Mouse (Mus musculus): Measurements from ENCODE around the gene Ddrgk1.
A peak's percentile ranks its signal among the peaks of the same experiment; 100 is the strongest.
"Not testable (repeated sequence)": the region's sequence is repeated elsewhere in the genome, so short reads cannot be mapped to it uniquely, and the experiment has no call there.

Gene Ddrgk1

DNA sequence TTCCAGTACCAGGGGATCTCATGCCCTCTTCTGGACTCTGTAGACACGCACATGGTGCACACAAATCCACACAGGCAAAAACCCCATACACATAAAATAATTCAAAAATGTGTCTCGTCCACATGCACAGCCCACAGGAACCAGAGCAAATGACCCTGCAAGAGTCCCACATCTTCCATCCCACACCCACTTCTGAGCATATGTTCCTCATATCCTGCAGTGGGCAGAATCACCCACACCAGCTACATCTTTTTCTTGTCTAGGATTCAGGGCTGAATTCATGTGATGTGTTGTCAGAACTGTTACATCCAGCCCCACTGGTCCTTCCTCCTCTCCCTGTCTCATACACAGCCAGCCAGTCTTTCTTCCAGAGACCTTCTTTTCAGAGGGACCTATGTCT is 11.2 kb downstream of the Ddrgk1 start:
- DNase-seq (ENCODE audit: low spot score): no peak

- not testable (repeated sequence) for DNase-seq (ENCODE audit: low spot score)
These were observed 15.4 kb downstream of the Ddrgk1 start for GRCm38 (mm10) chr2:130649028-130649427.

GRCm38 (mm10) chr2:130645198-130645597 is 19.3 kb downstream of the Ddrgk1 start:
- DNase-seq (ENCODE audit: low spot score): no peak

- peak; percentile 95 for DNase-seq (ENCODE audit: low spot score)
These were observed 21.6 kb downstream of the Ddrgk1 start, which contains the start of gene Lzts3 for GRCm38 (mm10) chr2:130642684-130643369. Gene Lzts3 (minus strand): TSS chr2:130642803.

- no peak for DNase-seq (ENCODE audit: low spot score)
These were observed 22.2 kb downstream of the Ddrgk1 start for GRCm38 (mm10) chr2:130642197-130642660.

DNA sequence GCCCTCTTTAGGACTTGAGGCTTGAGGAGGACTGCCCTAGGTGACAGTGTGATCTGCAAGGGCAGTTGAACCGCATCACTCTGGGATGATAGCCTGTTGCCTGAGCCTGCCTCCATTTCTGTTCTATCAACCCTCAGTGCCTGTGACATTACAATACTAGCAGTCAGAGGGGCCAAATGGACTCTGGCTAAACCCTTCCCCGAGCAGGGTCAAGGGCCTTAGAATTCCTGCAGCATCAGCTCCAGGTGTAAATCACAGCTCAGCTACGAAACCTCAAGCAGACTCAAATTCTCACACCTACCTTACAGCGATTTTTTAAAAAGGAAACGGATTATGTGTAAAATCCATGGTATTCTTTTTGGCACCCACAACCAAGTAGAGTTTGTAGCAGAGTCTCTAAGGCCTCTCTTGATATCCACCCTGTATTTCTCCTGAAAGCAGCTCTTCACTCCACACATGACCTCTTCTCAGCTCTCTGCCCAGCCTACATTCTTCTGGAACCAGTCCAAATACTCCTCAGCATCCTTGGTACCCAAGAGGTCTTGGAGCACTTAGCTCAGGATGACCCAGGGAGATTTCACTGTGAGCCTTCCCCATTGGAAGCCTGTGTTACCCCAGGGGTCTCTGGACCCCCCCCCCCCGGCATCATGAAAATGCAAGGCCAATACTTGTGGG is 23.0 kb downstream of the Ddrgk1 start:
- no peak for DNase-seq (ENCODE audit: low spot score)

DNA sequence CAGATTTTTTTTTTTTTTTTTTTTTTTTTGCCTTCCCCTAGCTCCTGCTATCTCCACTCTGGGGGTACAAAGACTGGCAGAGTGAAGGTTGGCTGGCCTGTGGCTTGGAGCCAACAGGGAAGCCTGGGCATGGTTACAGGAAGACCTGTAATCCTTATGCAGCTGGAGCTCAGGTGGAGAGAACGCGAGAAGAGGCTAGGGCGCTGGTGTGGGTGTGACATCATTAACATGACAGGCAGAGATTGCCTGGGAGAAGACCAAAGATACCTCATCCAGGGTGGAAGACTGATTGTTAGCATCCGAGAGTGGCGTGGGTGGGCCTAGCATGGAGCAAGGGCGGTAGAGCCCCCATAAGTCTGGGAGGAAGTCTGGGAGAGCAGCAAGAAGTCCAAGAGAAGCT is 25.2 kb downstream of the Ddrgk1 start:
- DNase-seq (ENCODE audit: low spot score): no peak

DNA sequence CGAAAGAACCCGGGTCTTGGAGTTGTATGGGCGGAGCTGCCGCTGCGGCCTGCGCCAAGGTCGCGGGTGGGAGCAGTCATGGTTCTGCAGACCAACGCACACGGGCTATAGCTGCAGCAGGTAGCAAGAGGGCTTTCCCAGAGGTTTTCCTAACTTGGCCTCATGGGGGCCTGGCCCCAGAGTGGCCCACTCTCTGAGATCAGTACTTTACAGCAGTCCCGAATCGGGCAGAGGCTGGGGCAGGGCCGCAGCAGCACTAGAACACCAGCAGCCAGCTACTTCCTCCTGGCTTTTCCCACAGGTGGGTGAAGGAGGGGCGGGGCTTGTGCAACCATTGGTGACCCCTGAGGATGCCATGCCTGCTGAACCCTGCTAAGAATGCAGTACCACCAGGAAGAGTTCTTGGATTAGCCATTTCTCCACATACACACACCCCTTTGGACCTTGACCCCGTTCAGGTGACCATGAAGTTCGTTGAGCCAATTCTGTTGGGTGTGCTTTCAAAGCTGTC is 26.3 kb downstream of the Ddrgk1 start:
- DNase-seq (ENCODE audit: low spot score): no peak

GRCm38 (mm10) chr2:130635847-130636246 is 28.6 kb downstream of the Ddrgk1 start:
- no peak for DNase-seq (ENCODE audit: low spot score)

GRCm38 (mm10) chr2:130634739-130635411 is 29.6 kb downstream of the Ddrgk1 start:
- peak; percentile 53 for DNase-seq (ENCODE audit: low spot score)

DNA sequence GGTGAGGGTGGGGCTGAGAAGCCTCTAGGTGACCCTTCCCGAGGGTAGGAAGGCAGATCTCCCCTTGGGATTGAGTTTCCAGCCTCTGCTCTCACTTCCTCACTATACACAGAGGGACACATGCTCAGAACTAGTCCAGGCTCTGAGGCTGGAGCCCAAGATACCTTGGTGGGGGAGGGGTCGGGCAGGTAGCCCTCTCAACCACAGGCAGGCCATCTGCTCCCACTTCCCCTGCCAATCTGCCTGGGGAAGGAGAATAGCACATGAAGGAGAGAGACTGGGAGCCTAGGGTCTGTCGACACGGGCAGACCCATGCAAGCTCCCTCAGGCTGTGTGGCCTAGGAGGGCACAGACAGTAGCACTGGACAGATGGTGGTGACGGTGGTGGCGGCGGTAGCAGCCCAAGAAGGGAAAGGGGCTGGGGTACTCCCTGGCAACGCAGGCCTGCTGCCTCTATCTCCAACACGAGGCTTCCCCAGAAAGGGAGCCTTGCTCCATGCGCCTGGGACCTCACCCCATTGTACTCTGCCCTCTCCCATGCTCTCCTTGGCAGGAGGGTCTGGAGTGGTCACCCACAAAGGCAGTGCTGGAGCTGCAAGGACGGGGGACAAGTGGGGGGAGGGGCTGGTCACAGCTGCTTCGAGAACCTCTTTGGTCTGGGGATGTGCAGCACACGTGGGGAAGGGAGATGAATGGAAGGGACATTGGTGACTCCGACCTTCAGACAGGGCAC is 30.3 kb downstream of the Ddrgk1 start:
- no peak for DNase-seq (ENCODE audit: low spot score)

DNA sequence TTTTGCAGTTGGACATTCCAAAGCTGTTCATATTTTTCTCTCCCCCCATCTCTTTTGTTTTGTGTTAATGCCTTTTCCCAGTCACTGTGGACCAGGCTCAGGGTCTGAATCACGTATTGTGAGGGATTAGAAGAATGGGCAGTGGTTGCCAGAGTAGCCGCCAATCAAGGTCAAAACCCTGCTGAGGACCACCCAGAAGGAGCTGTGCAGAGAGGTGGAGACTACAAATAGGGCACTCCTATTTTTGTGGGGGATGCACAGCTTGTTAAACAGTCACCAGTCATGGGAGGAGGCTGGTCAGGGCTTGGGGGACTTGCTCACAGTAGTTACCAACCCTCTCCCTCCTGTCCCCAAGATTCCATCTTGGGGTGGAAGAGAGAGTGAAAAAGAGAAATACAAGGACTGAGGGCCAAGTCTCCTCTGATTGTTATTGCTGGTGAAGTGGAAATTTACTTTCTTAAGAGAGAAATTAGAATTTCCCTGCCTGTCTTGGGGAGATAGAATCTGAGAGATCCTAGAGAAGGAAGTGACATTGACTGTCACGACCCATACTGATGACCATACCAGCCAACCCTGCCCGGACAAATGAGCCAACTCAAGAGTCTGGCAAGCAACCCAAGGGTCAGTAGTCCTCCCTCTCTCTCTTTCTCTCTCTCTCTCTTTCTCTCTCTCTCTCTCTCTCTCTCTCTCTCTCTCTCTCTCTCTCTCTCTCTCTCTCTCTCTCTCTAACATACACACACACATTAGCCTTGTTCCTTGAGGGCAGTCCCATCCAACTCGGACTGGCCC is 31.4 kb downstream of the Ddrgk1 start:
- no peak for DNase-seq (ENCODE audit: low spot score)

- DNase-seq (ENCODE audit: low spot score): no peak
These were observed 32.0 kb downstream of the Ddrgk1 start for GRCm38 (mm10) chr2:130632416-130632815.

GRCm38 (mm10) chr2:130629839-130630203 is 34.6 kb downstream of the Ddrgk1 start, which contains the start of the genes Fastkd5 and Ubox5:
Gene Fastkd5 (minus strand): TSS chr2:130630027.
Gene Ubox5 (minus strand): TSS chr2:130630038.
- peak; percentile 89 for DNase-seq (ENCODE audit: low spot score)

- no peak for DNase-seq (ENCODE audit: low spot score)
These were observed 35.2 kb downstream of the Ddrgk1 start for GRCm38 (mm10) chr2:130629080-130629838.

GRCm38 (mm10) chr2:130628424-130628823 is 36.0 kb downstream of the Ddrgk1 start:
- no peak for DNase-seq (ENCODE audit: low spot score)

DNA sequence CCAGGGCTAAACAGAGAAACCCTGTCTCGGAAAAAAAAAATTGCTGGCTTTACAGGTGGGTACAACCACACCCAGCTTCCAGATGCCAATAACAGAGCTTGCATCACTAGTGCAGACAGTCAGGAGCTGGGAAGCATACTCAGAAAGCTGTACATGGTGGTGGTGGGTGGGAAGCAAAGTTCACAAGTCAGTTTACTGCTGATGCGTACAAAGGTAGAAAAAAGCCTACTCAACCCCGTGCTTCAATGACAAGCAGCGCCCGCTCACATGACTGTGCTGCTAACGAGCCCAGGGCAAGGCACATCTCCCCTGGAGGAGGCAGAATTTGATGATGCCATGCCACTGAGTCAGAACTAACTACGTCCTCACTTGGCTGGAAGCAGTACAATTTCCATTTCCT is 45.5 kb downstream of the Ddrgk1 start:
- DNase-seq (ENCODE audit: low spot score): no peak

DNA sequence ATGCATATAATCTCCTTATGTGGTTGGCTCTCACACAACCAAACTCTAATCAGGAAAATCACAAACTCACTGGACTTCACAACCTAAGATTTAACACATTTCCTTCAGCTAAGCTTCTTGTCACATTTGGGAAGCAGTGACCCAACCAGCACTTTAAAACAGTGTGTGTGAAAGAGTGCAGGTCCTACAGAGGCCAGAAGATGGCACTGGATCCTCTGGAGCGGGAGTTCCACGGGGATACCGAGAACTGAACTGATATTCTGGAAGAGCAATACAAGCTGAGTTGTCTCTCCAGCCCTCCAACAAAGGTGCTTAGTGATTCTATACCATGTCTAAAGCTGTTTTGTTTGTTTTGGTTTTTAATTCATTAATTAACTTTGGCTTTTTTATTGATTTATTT is 51.4 kb downstream of the Ddrgk1 start:
- no peak for DNase-seq (ENCODE audit: low spot score)

All from ovary, postnatal 36 days (tissue).